Mouse (Mus musculus): ENCODE data around the gene 4930415O20Rik. TPM values are rescaled to one million over a fixed set of nuclear protein-coding genes. Genes with fewer than 3 reads are reported as not detected.
A peak's percentile ranks its signal among the peaks of the same experiment; 100 is the strongest.

The 4930415O20Rik gene
- polyA plus RNA-seq, 1 experiment from 2014 or later, result 0.26 TPM

DNA sequence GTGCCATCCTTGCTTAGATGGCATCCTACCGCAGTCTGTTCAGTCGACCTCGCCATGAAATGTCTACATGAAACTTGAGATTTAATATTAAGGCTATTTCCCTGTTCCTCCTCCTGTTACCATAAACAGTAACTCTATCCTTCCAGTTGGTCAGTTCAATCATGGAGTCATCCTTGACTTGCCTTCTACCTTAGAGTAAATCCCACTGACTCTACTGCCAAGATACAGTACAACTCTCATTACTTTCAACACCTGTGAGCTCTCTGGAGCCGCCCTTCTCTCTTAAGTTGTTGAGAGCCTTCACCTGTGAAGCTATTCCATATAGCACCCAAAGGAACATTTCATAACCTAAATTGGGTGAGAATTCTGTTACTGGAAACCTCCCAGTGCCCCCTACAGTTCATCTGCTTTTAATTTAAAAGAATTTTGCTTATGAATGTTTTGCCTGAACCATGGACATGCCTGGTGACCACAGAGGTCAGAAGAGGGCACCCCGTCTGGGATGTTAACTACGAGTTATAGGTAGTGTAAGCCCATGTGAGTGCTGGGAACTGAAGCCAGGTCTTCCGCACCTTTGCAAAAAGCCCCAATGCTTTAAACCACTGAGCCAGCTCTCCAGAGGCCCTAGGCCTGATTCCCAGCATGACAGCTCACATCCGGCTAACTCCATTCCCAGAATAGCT is 33.8 kb upstream of the 4930415O20Rik start:
- no peak for TF ChIP-seq CTCF (IDR thresholded peaks at IDR 0.05)
- ChIA-PET POLR2A (interaction anchor here (0.9 kb wide), 1 partner anchor 69 kb away, joined by 3 read pairs; no protein-coding TSS in a partner anchor), CTCF (interaction anchor here (1.2 to 1.8 kb wide), 2 partner anchors 9 to 20 kb away, joined by 3 to 5 read pairs; no protein-coding TSS in a partner anchor)
- in situ Hi-C loops (cut with MboI; ENCODE audit: low pct_unique_long_range_greater_than_20kb), result no loop called here
- H3K27me3 ChIP-seq, result no peaks in the 10 kb centered on the region
- ATAC-seq, result no peak
- no peak for DNase-seq (ENCODE audit: low read depth, low spot score)

DNA sequence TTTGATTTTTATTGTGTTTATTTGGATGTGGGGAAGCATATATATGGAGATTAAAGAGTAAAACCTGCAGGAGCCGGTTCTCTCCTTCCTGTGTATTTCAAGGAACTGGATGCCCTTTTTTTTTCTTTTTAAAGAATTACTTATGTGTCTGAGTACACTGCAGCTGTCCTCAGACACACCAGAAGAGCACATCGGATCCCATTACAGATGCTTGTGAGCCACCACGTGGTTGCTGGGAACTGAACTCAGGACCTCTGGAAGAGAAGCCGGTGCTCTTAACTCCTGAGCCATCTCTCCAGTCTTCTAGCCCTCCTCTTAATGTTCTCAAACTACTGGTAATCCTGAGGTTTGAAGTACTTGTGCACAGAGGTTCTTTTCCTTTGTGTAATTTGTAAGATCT is 32.9 kb upstream of the 4930415O20Rik start:
- DNase-seq (ENCODE audit: low read depth, low spot score) (no peak), ATAC-seq (no peak)
- POLR2A ChIA-PET, result no interaction called here
- TF ChIP-seq CTCF (IDR thresholded peaks at IDR 0.05), result no peak
- no peaks in the 10 kb centered on the region for H3K27me3 ChIP-seq
- CTCF ChIA-PET, result interaction anchor here (1.8 kb wide), 1 partner anchor 21 kb away, joined by 5 read pairs; no protein-coding TSS in a partner anchor
- in situ Hi-C loops (cut with MboI; ENCODE audit: low pct_unique_long_range_greater_than_20kb), result no loop called here

DNA sequence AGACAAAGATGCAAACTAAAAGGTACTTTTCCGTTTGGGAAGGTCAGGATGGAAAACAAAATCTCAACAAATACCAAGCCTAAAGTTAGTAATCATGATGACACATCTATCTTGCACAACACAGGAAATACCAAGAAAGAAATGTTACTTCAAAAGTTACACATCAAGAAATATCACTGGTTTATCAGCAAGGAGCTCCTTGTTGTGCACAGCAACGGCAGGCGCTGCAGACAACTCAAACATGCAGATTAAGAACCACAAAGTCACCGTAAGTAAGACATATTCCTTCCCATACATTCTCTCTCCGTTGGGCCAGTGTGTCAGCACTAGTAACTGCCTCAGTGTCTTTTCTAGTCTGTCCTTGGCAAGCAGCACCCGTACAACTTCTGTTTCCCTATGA is 29.7 kb upstream of the 4930415O20Rik start:
- DNase-seq (ENCODE audit: low read depth, low spot score) (no peak), ATAC-seq (peak; percentile 51)
- ChIA-PET POLR2A (interaction anchor here (0.7 to 0.9 kb wide), 2 partner anchors 10 to 23 kb away, joined by 3 read pairs; no protein-coding TSS in a partner anchor), CTCF (interaction anchor here (0.8 kb wide), 1 partner anchor 24 kb away, joined by 3 read pairs; no protein-coding TSS in a partner anchor)
- in situ Hi-C loops (cut with MboI; ENCODE audit: low pct_unique_long_range_greater_than_20kb), result no loop called here
- no peaks in the 10 kb centered on the region for H3K27me3 ChIP-seq
- no peak for TF ChIP-seq CTCF (IDR thresholded peaks at IDR 0.05)

DNA sequence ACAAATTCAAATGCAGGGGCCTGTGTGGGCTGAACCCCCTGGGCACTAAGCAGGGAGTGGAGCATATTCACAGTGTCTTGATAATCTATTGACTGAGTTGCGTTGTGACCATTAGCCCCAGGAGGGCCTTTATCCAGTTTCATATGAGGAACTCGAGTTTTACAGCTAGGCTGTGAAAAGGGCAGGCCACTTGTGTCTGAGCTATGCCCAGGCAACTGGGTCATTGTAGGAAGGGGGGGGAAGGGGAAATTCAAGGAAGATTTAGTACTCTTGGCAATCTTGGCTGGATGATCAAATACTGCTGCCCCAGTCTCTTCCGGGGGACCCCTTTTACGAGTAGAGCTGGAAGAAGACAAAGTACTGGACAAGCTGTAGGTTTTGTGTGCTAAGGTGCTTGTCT is 27.5 kb upstream of the 4930415O20Rik start:
- no peak for ATAC-seq
- ChIA-PET POLR2A (no interaction called here), CTCF (no interaction called here)

GRCm38 (mm10) chr15:98545151-98545550 is 25.7 kb upstream of the 4930415O20Rik start:
- POLR2A ChIA-PET, result no interaction called here

More for the DNA sequence above, 27.5 kb upstream of the 4930415O20Rik start:
- DNase-seq (ENCODE audit: low read depth, low spot score), result no peak
- no peak for TF ChIP-seq CTCF (IDR thresholded peaks at IDR 0.05)
- no peaks in the 10 kb centered on the region for H3K27me3 ChIP-seq
- in situ Hi-C loops (cut with MboI; ENCODE audit: low pct_unique_long_range_greater_than_20kb), result no loop called here

GRCm38 (mm10) chr15:98546843-98547242 is 24.0 kb upstream of the 4930415O20Rik start:
- ATAC-seq, result no peak
- CTCF ChIA-PET, result no interaction called here
- in situ Hi-C loops (cut with MboI; ENCODE audit: low pct_unique_long_range_greater_than_20kb), result no loop called here
- DNase-seq (ENCODE audit: low read depth, low spot score), result no peak
- no peak for TF ChIP-seq CTCF (IDR thresholded peaks at IDR 0.05)
- POLR2A ChIA-PET, result no interaction called here
- H3K27me3 ChIP-seq, result no peaks in the 10 kb centered on the region

More at GRCm38 (mm10) chr15:98545151-98545550, 25.7 kb upstream of the 4930415O20Rik start:
- in situ Hi-C loops (cut with MboI; ENCODE audit: low pct_unique_long_range_greater_than_20kb), result no loop called here
- no peaks in the 10 kb centered on the region for H3K27me3 ChIP-seq
- CTCF ChIA-PET, result interaction anchor here (1.0 kb wide), 1 partner anchor 20 kb away, joined by 3 read pairs; no protein-coding TSS in a partner anchor
- no peak for DNase-seq (ENCODE audit: low read depth, low spot score)
- TF ChIP-seq CTCF (IDR thresholded peaks at IDR 0.05), result no peak
- ATAC-seq, result no peak

DNA sequence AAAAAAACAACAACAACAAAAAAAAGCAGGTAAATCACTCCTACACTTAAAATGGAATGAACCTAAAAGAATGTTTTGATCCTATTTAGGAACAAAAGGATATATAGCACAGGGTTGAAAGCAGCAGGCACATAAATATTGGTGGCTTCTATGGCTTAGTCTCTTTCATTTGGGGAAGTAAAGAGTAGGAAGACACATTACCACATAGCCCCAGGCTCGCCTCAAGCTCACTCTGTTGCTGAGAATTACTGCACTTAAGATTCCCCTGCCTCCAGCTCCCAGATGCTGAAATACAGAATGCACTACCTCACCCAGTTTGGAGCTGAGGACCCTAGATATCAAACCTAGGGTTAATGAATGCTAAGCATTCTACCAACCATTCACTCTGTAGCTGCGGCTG is 18.0 kb upstream of the 4930415O20Rik start:
- ATAC-seq, result no peak
- POLR2A ChIA-PET, result no interaction called here
- in situ Hi-C loops (cut with MboI; ENCODE audit: low pct_unique_long_range_greater_than_20kb), result no loop called here

GRCm38 (mm10) chr15:98555881-98556280 is 14.9 kb upstream of the 4930415O20Rik start:
- DNase-seq (ENCODE audit: low read depth, low spot score), result no peak

More for the DNA sequence above, 18.0 kb upstream of the 4930415O20Rik start:
- CTCF ChIA-PET, result no interaction called here
- DNase-seq (ENCODE audit: low read depth, low spot score), result no peak
- no peaks in the 10 kb centered on the region for H3K27me3 ChIP-seq
- no peak for TF ChIP-seq CTCF (IDR thresholded peaks at IDR 0.05)

DNA sequence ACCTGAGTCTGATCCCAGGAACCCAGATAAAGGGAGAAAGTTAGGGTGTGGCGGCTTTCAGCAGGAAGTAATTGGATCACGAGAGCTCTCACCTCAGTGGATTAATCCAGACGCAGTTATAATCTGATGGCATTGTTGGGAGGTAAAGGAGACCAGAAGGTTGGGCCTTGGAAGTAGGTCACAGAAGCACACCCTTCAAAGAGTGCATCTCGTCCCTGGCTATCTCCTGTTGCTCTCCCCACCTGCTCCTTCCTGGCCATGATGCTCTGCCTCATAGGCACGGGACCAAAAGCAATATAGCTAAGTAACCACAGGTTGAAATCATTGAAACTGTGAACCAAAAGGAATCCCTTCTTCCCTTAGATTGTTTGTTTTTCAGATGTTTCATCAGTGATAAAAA is 13.6 kb upstream of the 4930415O20Rik start:
- ChIA-PET CTCF (no interaction called here), POLR2A (no interaction called here)
- DNase-seq (ENCODE audit: low read depth, low spot score) (no peak), ATAC-seq (no peak)
- no peak for TF ChIP-seq CTCF (IDR thresholded peaks at IDR 0.05)
- no peaks in the 10 kb centered on the region for H3K27me3 ChIP-seq
- in situ Hi-C loops (cut with MboI; ENCODE audit: low pct_unique_long_range_greater_than_20kb), result no loop called here

More at GRCm38 (mm10) chr15:98555881-98556280, 14.9 kb upstream of the 4930415O20Rik start:
- CTCF ChIA-PET, result interaction anchor here (1.4 kb wide), 1 partner anchor 30 kb away, joined by 3 read pairs; no protein-coding TSS in a partner anchor
- no peak for ATAC-seq
- no peaks in the 10 kb centered on the region for H3K27me3 ChIP-seq
- no peak for TF ChIP-seq CTCF (IDR thresholded peaks at IDR 0.05)
- POLR2A ChIA-PET, result interaction anchor here (1.0 kb wide), 1 partner anchor 9 kb away, joined by 3 read pairs; no protein-coding TSS in a partner anchor
- in situ Hi-C loops (cut with MboI; ENCODE audit: low pct_unique_long_range_greater_than_20kb), result no loop called here

DNA sequence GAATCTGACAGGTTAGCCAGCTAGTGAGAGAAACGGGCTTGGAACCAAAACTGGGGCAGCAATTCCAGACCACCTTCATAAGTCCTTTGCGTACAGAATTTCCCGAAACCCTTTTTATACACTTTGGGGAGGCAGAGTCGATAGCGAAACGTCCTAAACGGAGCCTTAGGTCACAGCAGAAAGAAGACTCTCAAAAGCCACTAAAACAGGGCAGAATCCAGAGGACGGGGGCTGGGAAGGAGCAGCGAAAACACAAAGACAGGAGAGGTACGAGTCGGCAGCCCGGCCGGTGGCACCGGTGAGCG is 3.9 kb upstream of the 4930415O20Rik start:
- no peak for TF ChIP-seq CTCF (IDR thresholded peaks at IDR 0.05)
- no peaks in the 10 kb centered on the region for H3K27me3 ChIP-seq
- DNase-seq (ENCODE audit: low read depth, low spot score) (no peak), ATAC-seq (no peak)
- ChIA-PET CTCF (no interaction called here), POLR2A (interaction anchor here (0.8 kb wide), 1 partner anchor 12 kb away, joined by 3 read pairs; no protein-coding TSS in a partner anchor)
- in situ Hi-C loops (cut with MboI; ENCODE audit: low pct_unique_long_range_greater_than_20kb), result no loop called here

Data from Patski (cell line).